Mouse (Mus musculus) embryo, embryonic 11.5 days (tissue): ENCODE data around the gene Gm21190.
"Not testable (repeated sequence)": the region's sequence is repeated elsewhere in the genome, so short reads cannot be mapped to it uniquely, and the experiment has no call there.

Source experiments
- DNase-seq: peaks from one replicate; pipeline ENCODE4 v3.0.0-alpha.2; 2012; ENCODE audit warnings: low read depth, low spot score

The Gm21190 gene

GRCm38 (mm10) chr5:15490934-15491333, 38.1 kb downstream of the Gm21190 start:
- DNase-seq: not testable (repeated sequence)

DNA sequence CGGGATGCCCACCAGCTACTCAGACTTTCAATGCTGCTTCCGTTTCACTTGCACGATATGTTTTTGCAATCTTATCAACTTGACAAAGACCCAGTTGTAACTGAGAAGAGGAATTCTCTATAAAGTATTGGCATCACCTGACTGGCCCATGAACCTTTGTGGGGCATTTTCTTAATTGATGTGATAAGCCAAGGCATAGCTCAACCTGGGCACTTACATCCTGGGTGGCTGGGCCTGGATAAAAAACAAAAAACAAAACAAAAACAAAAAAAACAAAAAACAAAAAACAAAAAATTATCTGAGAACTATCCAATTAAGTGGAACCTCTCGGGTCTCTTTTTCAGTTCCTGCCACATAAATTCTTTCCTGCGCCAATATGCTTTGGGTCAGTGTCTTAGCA, 40.3 kb downstream of the Gm21190 start:
- no peak for DNase-seq

GRCm38 (mm10) chr5:15484616-15485015, 44.4 kb downstream of the Gm21190 start:
- not testable (repeated sequence) for DNase-seq

DNA sequence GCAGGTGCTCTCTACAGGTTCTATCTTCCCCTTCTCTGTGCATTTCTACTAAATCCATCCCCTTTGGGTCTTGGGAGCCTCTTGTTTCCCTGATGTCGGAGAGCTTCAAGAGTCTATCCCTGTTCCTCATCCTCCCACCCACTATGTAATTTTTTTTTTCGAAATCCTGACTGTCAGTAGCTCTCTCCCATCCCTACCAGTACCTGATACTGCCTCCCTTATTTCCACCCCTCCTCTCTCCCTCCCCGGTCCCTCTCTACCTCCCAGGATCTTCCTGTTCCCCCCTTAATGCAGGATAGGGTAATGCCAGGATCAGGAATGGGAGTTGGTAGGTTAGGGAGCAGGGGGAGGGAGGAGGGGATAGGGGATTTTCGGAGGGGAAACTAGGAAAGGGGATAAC, 45.4 kb downstream of the Gm21190 start:
- DNase-seq: not testable (repeated sequence)

DNA sequence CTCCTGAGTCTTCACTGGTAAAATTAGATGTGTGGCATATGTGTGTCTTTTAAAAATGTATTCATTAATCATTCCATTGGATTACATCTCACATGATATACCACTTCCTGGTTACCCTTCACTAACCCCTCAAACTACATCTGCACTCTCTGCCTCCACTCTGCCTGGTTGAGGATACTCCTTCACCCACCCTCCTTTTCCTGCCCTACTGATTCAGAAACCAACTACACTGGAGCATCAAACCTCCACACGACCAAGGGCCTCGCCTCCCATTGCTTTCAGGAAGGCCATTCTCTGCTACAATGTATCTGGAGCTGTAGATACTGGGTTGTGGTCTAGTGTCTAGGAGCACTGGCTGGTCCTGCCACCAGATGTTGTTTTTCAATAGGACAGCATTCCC, 46.2 kb downstream of the Gm21190 start:
- DNase-seq: not testable (repeated sequence)

- DNase-seq: not testable (repeated sequence)
These were observed 52.6 kb downstream of the Gm21190 start, which contains the start of gene Gm21149 for GRCm38 (mm10) chr5:15476423-15476822. TSS of gene Gm21149 (minus strand) at chr5:15476523.
